8 mouse cellular contexts compared by ENCODE assay signal in genomic region chr4:43043644-43044357, GRCm38 (mm10). TPM values are rescaled to one million over a fixed set of nuclear protein-coding genes. Genes with fewer than 3 reads are reported as not detected.
A peak's percentile ranks its signal among the peaks of the same experiment; 100 is the strongest.
DNase-seq lines count a peak whose midpoint lies in the region; ATAC-seq and TF ChIP-seq lines count a peak whose summit lies in the region.

No protein-coding gene starts in this region.

- no peaks in the 10 kb centered on the region for H3K27me3 ChIP-seq in forebrain, embryonic 16.5 days (replicated peaks; ENCODE audit: control insufficient read depth, insufficient read depth, low read length)
- H3K27me3 ChIP-seq in hindbrain, postnatal 0 days (ENCODE audit: insufficient read depth, low read length), result no peaks in the 10 kb centered on the region
- no peaks in the 10 kb centered on the region for H3K27me3 ChIP-seq in limb, embryonic 14.5 days (ENCODE audit: control insufficient read depth, insufficient read depth, low read length)
- no peaks in the 10 kb centered on the region for H3K27me3 ChIP-seq in midbrain, embryonic 14.5 days (ENCODE audit: control insufficient read depth, insufficient read depth, low read length)

- TF ChIP-seq POLR2A in limb, embryonic 14.5 days (IDR thresholded peaks at IDR 0.05; ENCODE audit: borderline replicate concordance, extremely low read depth, insufficient read depth, insufficient read length), result no peak

- 4% methylated on average over 7 of the region's 7 CpGs for WGBS in forebrain, embryonic 16.5 days
- WGBS in hindbrain, postnatal 0 days, result 7% methylated on average over 7 of the region's 7 CpGs
- 28% methylated on average over 7 of the region's 7 CpGs for WGBS in limb, embryonic 14.5 days
- WGBS in midbrain, embryonic 14.5 days, result 1% methylated on average over 7 of the region's 7 CpGs

- H3K9me3 ChIP-seq in forebrain, embryonic 16.5 days (ENCODE audit: control insufficient read depth, low read length), result no peaks in the 10 kb centered on the region
- H3K9me3 ChIP-seq in hindbrain, postnatal 0 days (ENCODE audit: low read length), result no peaks in the 10 kb centered on the region
- no peaks in the 10 kb centered on the region for H3K9me3 ChIP-seq in limb, embryonic 14.5 days (ENCODE audit: control insufficient read depth, low read length)
- H3K9me3 ChIP-seq in midbrain, embryonic 14.5 days (ENCODE audit: control insufficient read depth, low read length), result no peaks in the 10 kb centered on the region

- H3K36me3 ChIP-seq in forebrain, embryonic 16.5 days (ENCODE audit: control insufficient read depth, insufficient read depth), result no peaks in the 10 kb centered on the region
- no peaks in the 10 kb centered on the region for H3K36me3 ChIP-seq in hindbrain, postnatal 0 days (ENCODE audit: insufficient read depth, low read length)
- H3K36me3 ChIP-seq in limb, embryonic 14.5 days (ENCODE audit: control insufficient read depth, insufficient read depth, low read length), result no peaks in the 10 kb centered on the region
- no peaks in the 10 kb centered on the region for H3K36me3 ChIP-seq in midbrain, embryonic 14.5 days (ENCODE audit: control insufficient read depth, insufficient read depth, low read length)

- peak; percentile 59 to 61 for DNase-seq in frontal cortex, adult 2 months (ENCODE audit: extremely low spot score in 1 of 2, low spot score in 1 of 2)
- peak; percentile 67 for DNase-seq in adrenal gland, adult 8-10 months
- DNase-seq in hindbrain, postnatal 0 days (ENCODE audit: low spot score), result peak; percentile 86
- DNase-seq in limb, embryonic 14.5 days (ENCODE audit: low spot score), result peak; percentile 42
- DNase-seq in midbrain, embryonic 14.5 days, result peak; percentile 90
- peak; percentile 90 to 91 for DNase-seq in spleen, postnatal 36 days (ENCODE audit: low spot score in 2 of 2)

- TF ChIP-seq CTCF in hindbrain, postnatal 0 days (IDR thresholded peaks at IDR 0.05; ENCODE audit: low read depth), result no peak

- peaks cover 43% of the 10 kb centered on the region for H3K4me1 ChIP-seq in forebrain, embryonic 16.5 days (replicated peaks; ENCODE audit: control insufficient read depth, insufficient read depth, low read length)
- H3K4me1 ChIP-seq in hindbrain, postnatal 0 days (ENCODE audit: insufficient read depth, low read length), result peaks cover 8% of the 10 kb centered on the region
- H3K4me1 ChIP-seq in limb, embryonic 14.5 days (ENCODE audit: control insufficient read depth, insufficient read depth, low read length), result peaks cover 29% of the 10 kb centered on the region
- peaks cover 40% of the 10 kb centered on the region for H3K4me1 ChIP-seq in midbrain, embryonic 14.5 days (ENCODE audit: control insufficient read depth, insufficient read depth, low read length)

- H3K4me3 ChIP-seq in forebrain, embryonic 16.5 days (replicated peaks; ENCODE audit: low read length), result peak overlapping the region; percentile 74
- peak overlapping the region; percentile 51; the same call in 1 of the 2 replicates for H3K4me3 ChIP-seq in hindbrain, postnatal 0 days (ENCODE audit: low read length)
- H3K4me3 ChIP-seq in limb, embryonic 14.5 days (replicated peaks; ENCODE audit: low read length), result no peak overlapping the region
- H3K4me3 ChIP-seq in midbrain, embryonic 14.5 days (replicated peaks; ENCODE audit: low read depth, low read length), result peak overlapping the region; percentile 52

- ATAC-seq in frontal cortex, adult (ENCODE audit: low TSS enrichment), result no peak
- ATAC-seq in forebrain, embryonic 16.5 days, result peak; percentile 57
- peak; percentile 73 for ATAC-seq in hindbrain, postnatal 0 days
- no peak for ATAC-seq in limb, embryonic 14.5 days (ENCODE audit: low FRiP score, low read depth)
- peak; percentile 70 for ATAC-seq in midbrain, embryonic 14.5 days (ENCODE audit: low FRiP score, low TSS enrichment)

- H3K27ac ChIP-seq in forebrain, embryonic 16.5 days (ENCODE audit: low read length), result peak overlapping the region; percentile 95
- H3K27ac ChIP-seq in hindbrain, postnatal 0 days, result peak overlapping the region; percentile 79
- no peak overlapping the region for H3K27ac ChIP-seq in limb, embryonic 14.5 days (replicated peaks; ENCODE audit: low read depth, low read length)
- H3K27ac ChIP-seq in midbrain, embryonic 14.5 days (replicated peaks; ENCODE audit: low read depth, low read length), result peak overlapping the region; percentile 92

- peak overlapping the region; percentile 86 for H3K4me2 ChIP-seq in forebrain, embryonic 16.5 days (ENCODE audit: low read length)
- peak overlapping the region; percentile 70 for H3K4me2 ChIP-seq in hindbrain, postnatal 0 days (ENCODE audit: low read depth, low read length)
- peak overlapping the region; percentile 79 for H3K4me2 ChIP-seq in limb, embryonic 14.5 days (replicated peaks; ENCODE audit: low read depth, low read length, severe bottlenecking)
- peak overlapping the region; percentile 71 for H3K4me2 ChIP-seq in midbrain, embryonic 14.5 days (ENCODE audit: low read length)

- H3K9ac ChIP-seq in forebrain, embryonic 16.5 days (replicated peaks; ENCODE audit: low read depth, low read length), result peak overlapping the region; percentile 72
- H3K9ac ChIP-seq in hindbrain, postnatal 0 days (replicated peaks; ENCODE audit: low read length), result peak overlapping the region; percentile 48; the same call in 1 of the 2 replicates
- no peak overlapping the region for H3K9ac ChIP-seq in limb, embryonic 14.5 days (ENCODE audit: low read depth, low read length, severe bottlenecking)
- H3K9ac ChIP-seq in midbrain, embryonic 14.5 days (replicated peaks; ENCODE audit: low read length), result peak overlapping the region; percentile 65

RNA-seq across cellular contexts. Expression of gene Fam214b, which starts 2.2 kb away (rescaled TPM):
- 31.7 and 37.3 TPM in 2 replicates for polyA plus RNA-seq in frontal cortex, adult 2 months (2012; rRNA removed)
- total RNA-seq in adrenal gland, adult 8-10 months (2022), result 10 to 100 TPM; 49.5 to 64.9 (median 61.1) TPM
- 39.2 and 48.2 TPM in 2 replicates for polyA plus RNA-seq in forebrain, embryonic 16.5 days (2015; fragmentation: Nextera tagmentation; extraction: Ambion mirVana)
- total RNA-seq in hindbrain, postnatal 0 days (2014; rRNA removed), result 36.0 and 54.9 TPM in 2 replicates
- 25.0 TPM in 2 replicates for polyA plus RNA-seq in hindbrain, postnatal 0 days (2015; fragmentation: Nextera tagmentation; extraction: Ambion mirVana)
- polyA plus RNA-seq in limb, embryonic 14.5 days (2012; rRNA removed), result 22.1 and 24.1 TPM in 2 replicates
- polyA plus RNA-seq in limb, embryonic 14.5 days (2014; fragmentation: Nextera tagmentation; extraction: Ambion mirVana), result 9.5 and 11.6 TPM in 2 replicates
- polyA plus RNA-seq in midbrain, embryonic 14.5 days (2014; fragmentation: Nextera tagmentation; extraction: Ambion mirVana), result 32.5 and 35.4 TPM in 2 replicates

RNA-seq across cellular contexts. Expression of gene Stoml2, which starts 12.3 kb away (rescaled TPM):
- 106 and 107 TPM in 2 replicates for polyA plus RNA-seq in frontal cortex, adult 2 months (2012; rRNA removed)
- total RNA-seq in adrenal gland, adult 8-10 months (2022), result 100 to 1,000 TPM; 204 to 262 (median 242) TPM
- polyA plus RNA-seq in forebrain, embryonic 16.5 days (2015; fragmentation: Nextera tagmentation; extraction: Ambion mirVana), result 237 and 238 TPM in 2 replicates
- total RNA-seq in hindbrain, postnatal 0 days (2014; rRNA removed), result 86.2 and 118 TPM in 2 replicates
- polyA plus RNA-seq in hindbrain, postnatal 0 days (2015; fragmentation: Nextera tagmentation; extraction: Ambion mirVana), result 256 and 272 TPM in 2 replicates
- polyA plus RNA-seq in limb, embryonic 14.5 days (2012; rRNA removed), result 156 and 171 TPM in 2 replicates
- polyA plus RNA-seq in limb, embryonic 14.5 days (2014; fragmentation: Nextera tagmentation; extraction: Ambion mirVana), result 316 and 318 TPM in 2 replicates
- polyA plus RNA-seq in midbrain, embryonic 14.5 days (2014; fragmentation: Nextera tagmentation; extraction: Ambion mirVana), result 219 and 222 TPM in 2 replicates

RNA-seq across cellular contexts. Expression of gene Unc13b, which starts 15.0 kb away (rescaled TPM):
- 45.8 and 54.2 TPM in 2 replicates for polyA plus RNA-seq in frontal cortex, adult 2 months (2012; rRNA removed)
- 10 to 100 TPM; 17.2 to 33.9 (median 22.9) TPM for total RNA-seq in adrenal gland, adult 8-10 months (2022)
- 15.5 and 21.6 TPM in 2 replicates for polyA plus RNA-seq in forebrain, embryonic 16.5 days (2015; fragmentation: Nextera tagmentation; extraction: Ambion mirVana)
- 40.4 and 41.8 TPM in 2 replicates for total RNA-seq in hindbrain, postnatal 0 days (2014; rRNA removed)
- polyA plus RNA-seq in hindbrain, postnatal 0 days (2015; fragmentation: Nextera tagmentation; extraction: Ambion mirVana), result 6.6 TPM in 2 replicates
- polyA plus RNA-seq in limb, embryonic 14.5 days (2012; rRNA removed), result 6.7 and 7.2 TPM in 2 replicates
- 2.4 and 2.5 TPM in 2 replicates for polyA plus RNA-seq in limb, embryonic 14.5 days (2014; fragmentation: Nextera tagmentation; extraction: Ambion mirVana)
- 14.3 and 20.4 TPM in 2 replicates for polyA plus RNA-seq in midbrain, embryonic 14.5 days (2014; fragmentation: Nextera tagmentation; extraction: Ambion mirVana)

RNA-seq across cellular contexts. Expression of gene Pigo, which starts 18.2 kb away (rescaled TPM):
- polyA plus RNA-seq in frontal cortex, adult 2 months (2012; rRNA removed), result 20.7 and 23.0 TPM in 2 replicates
- total RNA-seq in adrenal gland, adult 8-10 months (2022), result 10 to 100 TPM; 14.8 to 30.8 (median 22.5) TPM
- polyA plus RNA-seq in forebrain, embryonic 16.5 days (2015; fragmentation: Nextera tagmentation; extraction: Ambion mirVana), result 20.9 and 24.5 TPM in 2 replicates
- total RNA-seq in hindbrain, postnatal 0 days (2014; rRNA removed), result 27.7 and 33.4 TPM in 2 replicates
- 20.8 and 22.1 TPM in 2 replicates for polyA plus RNA-seq in hindbrain, postnatal 0 days (2015; fragmentation: Nextera tagmentation; extraction: Ambion mirVana)
- 33.4 and 44.3 TPM in 2 replicates for polyA plus RNA-seq in limb, embryonic 14.5 days (2012; rRNA removed)
- polyA plus RNA-seq in limb, embryonic 14.5 days (2014; fragmentation: Nextera tagmentation; extraction: Ambion mirVana), result 17.6 and 22.1 TPM in 2 replicates
- 23.3 and 26.4 TPM in 2 replicates for polyA plus RNA-seq in midbrain, embryonic 14.5 days (2014; fragmentation: Nextera tagmentation; extraction: Ambion mirVana)

RNA-seq across cellular contexts. Expression of gene Fancg, which starts 33.5 kb away (rescaled TPM):
- polyA plus RNA-seq in frontal cortex, adult 2 months (2012; rRNA removed), result 19.7 and 23.2 TPM in 2 replicates
- total RNA-seq in adrenal gland, adult 8-10 months (2022), result 10 to 100 TPM in 2 of 4 experiments, 1 to 10 TPM in 2; 8.0 to 17.8 (median 12.5) TPM
- polyA plus RNA-seq in forebrain, embryonic 16.5 days (2015; fragmentation: Nextera tagmentation; extraction: Ambion mirVana), result 32.8 and 33.2 TPM in 2 replicates
- total RNA-seq in hindbrain, postnatal 0 days (2014; rRNA removed), result 10.5 and 13.1 TPM in 2 replicates
- polyA plus RNA-seq in hindbrain, postnatal 0 days (2015; fragmentation: Nextera tagmentation; extraction: Ambion mirVana), result 14.2 and 14.5 TPM in 2 replicates
- 31.3 and 33.6 TPM in 2 replicates for polyA plus RNA-seq in limb, embryonic 14.5 days (2012; rRNA removed)
- polyA plus RNA-seq in limb, embryonic 14.5 days (2014; fragmentation: Nextera tagmentation; extraction: Ambion mirVana), result 20.1 and 20.4 TPM in 2 replicates
- 17.4 and 20.4 TPM in 2 replicates for polyA plus RNA-seq in midbrain, embryonic 14.5 days (2014; fragmentation: Nextera tagmentation; extraction: Ambion mirVana)

Comparison
In these comparisons a context has a peak if more than half of its experiments do, and no peak if none do; other contexts are left out.
1. ATAC-seq: peak in forebrain, embryonic 16.5 days (single experiment), hindbrain, postnatal 0 days (single experiment) and midbrain, embryonic 14.5 days (single experiment); none in frontal cortex, adult (single experiment) and limb, embryonic 14.5 days (single experiment).
2. Peak in every context shown above with its lines, with median percentiles within 50 percentile points of each other: DNase-seq and H3K4me2 ChIP-seq.